Mouse (Mus musculus) E14TG2a.4 (cell line): Measurements from ENCODE around the gene Clock.

Experiments
- CTCF ChIP-seq: conservative IDR thresholded peaks from 2 replicates; pipeline ENCODE4 v1.5.1; 2014; ENCODE audit warnings: low read length
- NANOG ChIP-seq: IDR thresholded peaks from 2 replicates; pipeline ENCODE4 v1.6.1; 2014; ENCODE audit warnings: borderline replicate concordance, low read length, mixed read lengths
- POU5F1 ChIP-seq: IDR thresholded peaks from 2 replicates; pipeline ENCODE4 v1.6.1; 2014; ENCODE audit warnings: low read length, borderline replicate concordance

- TF ChIP-seq CTCF, result no peak
- no peak for TF ChIP-seq NANOG
- TF ChIP-seq POU5F1, result no peak
These were observed 126.9 kb downstream of the Clock start for GRCm38 (mm10) chr5:76177664-76178063.
